Mouse (Mus musculus) natural killer cell, adult 2 months (primary cell): ENCODE data around the gene Cwc25.

ENCODE experiments used
- DNase-seq, 2 experiments: peaks; one replicate each; pipeline ENCODE4 v3.0.0; 2022; ENCODE audit warnings: low spot score in 2 of 2

The Cwc25 gene

DNA sequence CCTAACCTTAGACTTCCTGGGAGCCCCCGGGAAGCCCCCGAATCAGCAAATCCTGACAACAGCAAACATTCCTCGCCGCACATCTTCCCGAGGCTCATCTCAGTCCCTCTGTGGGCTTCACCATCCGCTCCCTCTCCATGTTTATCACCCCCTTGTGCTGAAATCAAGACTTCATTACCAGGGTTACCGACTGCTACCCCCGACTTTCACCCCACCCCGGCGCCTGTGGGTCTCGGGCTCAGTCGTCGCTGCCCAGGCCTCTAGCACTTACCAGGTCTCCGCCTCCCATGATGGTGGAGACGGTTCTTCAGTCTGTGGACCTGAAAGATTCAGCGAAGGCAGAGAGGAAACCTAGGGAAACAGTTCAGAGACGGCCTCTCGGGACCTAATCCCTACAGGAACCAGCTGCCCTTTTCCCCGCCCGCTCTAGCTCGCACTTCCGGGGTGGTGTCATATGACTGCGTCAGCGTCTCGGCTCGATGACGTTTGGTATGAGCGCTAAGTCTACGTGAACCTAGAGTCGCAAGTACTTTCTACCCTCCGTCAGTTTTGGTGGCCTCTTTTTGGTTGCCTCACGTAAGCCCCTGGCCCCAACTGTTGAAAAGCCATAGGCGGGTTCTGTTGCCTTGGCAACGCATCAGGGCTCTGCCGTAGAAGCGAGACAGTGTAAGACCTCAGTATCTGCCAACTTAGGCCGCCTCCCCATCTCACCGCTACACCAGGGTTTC lies at the start of gene Cwc25:
Gene Cwc25, minus strand, starts transcription at position 403 of the 728 bp plus-strand sequence.
- DNase-seq = peak; percentile 93 to 94

DNA sequence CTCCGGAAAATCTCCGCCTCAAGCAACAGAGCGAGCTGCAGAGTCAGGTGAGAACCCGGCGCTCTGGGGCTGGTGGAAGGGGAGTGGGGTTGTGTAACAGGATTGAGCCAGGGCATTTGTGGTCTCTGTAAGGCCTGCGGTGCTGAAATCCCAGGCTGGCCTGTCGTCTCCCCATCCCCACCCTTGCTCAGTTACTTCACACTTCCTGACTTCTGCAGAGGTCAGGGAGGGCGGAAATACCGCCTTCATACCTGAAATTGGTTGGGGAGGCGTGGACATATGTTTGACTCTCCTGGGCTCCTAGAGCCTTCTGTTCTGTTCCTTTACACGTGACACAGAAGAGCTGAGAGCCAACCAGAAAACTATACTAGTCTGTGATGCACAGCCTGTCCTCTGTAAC lies 49.4 kb upstream of the Cwc25 start:
- DNase-seq = no peak

DNA sequence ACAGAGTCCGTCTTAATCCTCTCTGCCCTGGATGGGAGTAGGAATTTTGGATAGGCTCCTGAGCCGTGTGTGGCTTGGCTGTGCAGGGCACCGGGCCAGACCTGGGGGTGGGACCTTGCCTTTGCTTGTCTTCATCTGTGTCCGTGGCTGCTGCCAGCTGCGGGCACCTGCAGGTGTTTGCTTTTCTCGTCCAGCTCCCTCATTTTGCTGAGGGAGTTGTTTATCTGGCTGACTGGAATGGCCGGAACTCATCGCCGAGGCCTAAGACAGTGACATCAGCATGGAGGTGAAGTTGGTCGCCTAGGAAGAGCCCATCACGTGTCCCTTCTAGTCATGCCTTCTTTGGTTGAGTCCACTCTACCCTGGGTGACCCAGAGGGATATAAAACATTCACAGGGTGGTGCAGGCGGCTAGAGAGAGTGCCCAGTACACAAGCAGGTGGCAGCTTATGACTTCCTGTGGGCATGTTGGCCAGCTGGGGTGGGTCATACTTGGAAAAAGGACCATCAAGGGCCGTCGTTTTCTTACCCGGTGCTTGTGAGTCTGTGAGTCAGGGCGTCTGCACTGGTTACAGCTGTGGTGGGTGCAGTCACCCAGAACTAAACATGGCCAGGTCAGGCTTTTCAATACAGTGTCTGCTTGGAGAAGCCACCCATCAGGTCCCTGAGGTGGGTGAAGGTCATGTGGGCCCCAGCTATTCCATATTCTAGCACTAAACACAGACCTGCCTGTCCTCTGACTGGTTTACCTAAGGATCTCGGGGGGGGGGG lies 47.6 kb upstream of the Cwc25 start:
- DNase-seq = peak in 1 of 2 experiments; percentile 30

DNA sequence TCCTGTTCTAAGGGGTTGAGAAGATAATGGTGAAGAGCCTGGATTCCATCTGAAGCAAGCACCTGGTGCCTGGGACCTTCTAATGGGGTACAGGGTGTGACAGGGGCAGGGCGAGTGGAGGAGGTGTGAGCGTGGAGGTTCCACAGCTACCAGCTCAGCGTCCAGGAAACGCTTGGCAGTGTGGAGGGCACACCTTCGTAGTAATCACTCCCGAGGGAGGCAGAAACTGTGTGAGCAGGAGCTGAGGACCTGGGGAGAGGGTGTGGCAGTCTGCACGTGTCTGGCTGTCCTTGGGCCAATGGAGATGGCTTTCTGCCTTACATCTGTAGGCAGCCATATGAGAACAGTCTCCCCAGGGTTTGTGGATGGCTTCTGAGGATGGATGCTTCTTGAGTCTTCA lies 46.7 kb upstream of the Cwc25 start:
- DNase-seq = no peak

DNA sequence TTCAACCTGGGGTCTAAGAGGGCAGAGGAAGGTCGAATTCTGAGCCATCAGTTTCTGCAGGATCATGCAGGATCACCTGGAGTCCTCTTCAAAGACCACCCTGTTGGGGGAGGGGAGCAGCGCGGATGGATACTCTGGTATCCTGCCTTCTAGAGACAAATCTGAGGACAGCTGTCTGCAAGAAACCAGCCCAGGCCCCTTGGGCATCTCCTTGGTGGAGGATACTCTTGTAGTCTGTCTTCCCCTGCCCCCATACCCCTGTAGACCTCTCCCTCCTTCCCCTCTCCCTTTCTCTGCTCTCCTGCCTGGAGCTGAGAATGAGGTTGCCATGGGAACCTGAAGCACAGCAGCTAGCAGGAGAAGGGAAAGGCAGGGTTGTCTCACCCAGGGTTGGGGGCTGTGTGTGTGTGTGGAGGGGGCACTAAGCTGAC lies 46.1 kb upstream of the Cwc25 start:
- no peak for DNase-seq

DNA sequence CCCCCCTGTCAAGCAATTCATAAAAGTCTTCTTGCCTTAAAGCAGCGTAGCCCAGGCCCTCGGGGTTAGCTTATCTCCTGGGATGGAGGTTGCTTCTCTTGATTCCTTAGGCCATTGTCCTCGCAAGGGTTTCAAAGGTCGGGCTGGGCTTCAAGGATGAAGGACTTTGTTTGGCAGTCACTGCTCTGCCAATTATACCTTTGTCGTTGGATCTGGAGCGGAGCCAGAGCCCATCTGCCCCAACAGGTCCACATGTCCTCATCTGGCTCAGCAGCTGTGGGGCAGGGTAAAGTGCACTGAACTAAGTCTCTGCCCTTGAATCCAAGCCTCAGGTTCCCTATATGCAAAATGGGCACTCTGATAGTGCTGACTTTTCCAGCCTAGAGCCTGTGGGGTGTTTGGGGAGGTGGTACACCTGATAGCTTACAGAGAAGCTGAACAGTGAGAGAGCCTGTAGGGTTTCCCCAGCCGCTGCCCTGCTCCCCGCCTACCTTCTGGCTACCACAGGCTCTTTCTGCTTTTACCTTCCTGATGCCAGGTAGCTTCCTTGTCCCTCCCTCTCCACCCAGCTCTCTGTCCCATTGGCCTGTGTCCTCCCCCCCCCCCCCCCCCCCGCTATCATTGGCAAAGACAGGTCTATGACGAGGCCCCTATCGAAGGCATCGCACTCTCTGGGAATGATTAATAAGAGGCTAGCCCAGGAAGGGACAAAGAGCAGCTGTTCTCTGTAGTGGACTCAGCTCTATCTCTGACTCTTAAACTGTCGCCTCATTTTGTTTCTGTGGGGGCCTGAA lies 45.4 kb upstream of the Cwc25 start:
- no peak for DNase-seq

DNA sequence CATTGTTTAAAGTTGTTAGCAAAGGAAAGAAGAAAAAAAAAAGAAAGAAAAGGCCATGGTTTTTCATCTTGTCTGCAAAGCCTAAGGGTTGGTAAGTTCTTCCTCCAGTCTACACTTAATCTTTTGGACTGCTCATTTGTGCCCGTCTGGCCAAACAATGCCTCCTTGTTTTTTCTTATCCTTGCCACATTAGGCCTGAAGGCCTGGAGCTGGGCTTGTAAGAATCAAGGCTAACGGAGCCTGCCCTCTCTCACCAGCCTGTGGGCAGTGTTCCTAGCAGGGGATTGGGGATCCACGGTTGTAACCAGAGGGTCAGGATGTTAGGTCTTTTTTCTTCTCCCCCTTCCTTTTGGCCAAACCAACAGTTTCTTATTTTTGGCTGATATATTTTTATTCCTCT lies 44.6 kb upstream of the Cwc25 start:
- DNase-seq = no peak

DNA sequence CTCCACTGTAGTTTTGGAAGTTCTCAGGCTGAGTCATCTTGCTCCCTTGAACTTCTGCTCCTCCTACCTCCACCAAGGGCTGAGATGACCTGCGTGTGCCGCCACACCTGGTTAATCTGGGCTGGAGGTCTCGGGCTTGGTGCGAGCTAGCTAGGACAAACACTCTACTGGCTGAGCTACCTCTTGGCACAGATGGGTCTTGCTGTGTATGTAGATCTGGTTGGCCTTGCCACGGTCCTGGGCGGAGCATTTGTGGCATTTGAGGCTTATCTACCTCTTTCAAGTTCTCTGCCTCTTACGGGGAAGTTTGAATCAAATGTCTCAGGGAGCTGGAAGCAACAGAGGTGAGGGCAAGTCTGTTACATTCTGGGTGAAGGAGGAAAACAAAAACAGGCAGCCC lies 44.0 kb upstream of the Cwc25 start:
- DNase-seq = no peak

DNA sequence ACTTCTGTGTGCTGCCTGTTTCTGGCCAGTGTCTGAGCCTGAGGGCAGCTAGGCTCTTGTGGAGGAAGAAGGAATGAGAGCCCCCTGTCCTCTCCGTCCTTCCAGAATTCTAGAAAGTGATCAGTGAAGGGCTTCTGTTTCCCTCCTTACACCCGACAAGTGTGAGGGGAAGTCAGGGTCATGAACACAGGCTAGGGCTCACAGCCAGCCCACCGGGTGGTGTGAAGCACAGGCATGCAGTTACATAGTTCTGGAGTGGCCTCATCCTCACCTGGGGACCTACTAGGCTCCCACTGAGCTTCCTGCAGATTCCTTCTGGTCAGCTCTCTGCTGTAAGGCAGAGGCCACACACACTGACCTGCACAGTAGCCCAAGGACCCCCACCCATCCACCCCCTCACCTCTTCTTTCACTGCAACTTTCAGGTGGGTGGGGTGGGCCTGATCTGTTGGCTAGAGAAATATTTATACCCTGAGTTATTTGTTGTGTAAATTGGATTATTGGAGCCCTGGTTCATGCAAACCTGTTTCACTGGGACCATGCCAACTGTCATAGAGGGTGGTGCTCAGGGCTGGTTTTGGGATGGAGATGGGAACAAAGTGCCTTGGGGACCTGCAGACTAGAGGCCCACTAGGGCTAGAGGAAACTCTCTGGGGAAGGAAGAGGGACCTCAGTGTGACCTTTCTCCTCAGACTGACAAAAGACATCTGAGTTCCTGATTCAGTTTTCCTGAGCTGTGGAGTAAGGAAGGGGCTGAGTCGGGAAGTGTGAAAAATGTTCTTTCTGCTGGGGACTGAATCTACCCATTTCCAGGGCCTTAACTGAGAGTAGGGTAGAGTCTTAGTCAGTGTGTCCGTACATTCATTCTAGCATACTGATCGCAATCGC lies 43.1 kb upstream of the Cwc25 start:
- DNase-seq = no peak

DNA sequence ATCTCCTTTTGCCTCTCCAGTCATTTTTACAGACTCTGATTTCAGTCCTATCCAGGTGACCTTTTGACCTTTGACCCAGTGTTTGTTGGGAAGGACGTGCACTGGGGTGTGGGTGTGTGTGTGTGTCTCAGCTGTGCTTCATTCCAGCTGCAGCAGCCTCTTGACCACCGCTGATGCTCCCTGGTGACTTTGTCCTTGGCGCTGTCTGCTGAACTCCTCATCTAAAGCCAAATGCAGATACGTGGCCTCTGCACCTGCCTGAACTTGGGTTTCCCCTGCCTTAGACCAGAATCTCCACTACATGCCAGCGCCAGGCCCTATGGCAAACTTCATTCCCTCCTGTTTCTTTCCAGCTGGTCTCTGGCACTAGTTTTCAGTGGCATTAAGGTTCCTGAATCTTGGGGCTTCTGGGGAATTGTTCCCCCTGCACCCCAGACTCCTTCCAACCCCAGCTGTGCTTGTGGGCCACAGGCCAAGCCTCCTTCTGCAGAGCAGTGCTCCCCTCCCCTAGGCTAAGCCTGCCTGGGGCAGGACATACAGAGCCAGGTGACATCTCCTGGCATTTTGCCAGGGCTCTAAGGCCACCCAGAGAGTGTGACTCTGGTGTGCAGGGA lies 42.4 kb upstream of the Cwc25 start:
- DNase-seq = no peak

DNA sequence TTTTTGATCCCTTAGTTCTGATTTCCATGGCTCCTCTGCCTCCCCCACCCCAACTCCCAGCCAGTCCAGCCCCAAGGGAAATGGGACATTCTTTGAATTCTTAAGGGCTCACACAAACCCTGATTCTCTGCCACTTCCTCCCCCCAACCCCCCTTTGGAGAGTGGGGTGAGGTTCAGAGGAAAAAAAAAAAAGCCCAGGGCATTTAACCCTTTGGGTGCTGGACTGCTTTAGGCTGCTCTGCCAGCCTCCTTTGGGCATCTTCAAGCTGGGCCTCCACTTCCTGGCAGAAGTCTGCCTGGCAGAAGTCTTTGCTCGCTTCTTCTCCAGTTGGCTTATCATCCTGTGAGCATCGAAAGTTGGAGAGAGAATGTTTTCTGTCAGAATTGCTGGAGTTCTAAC lies 41.7 kb upstream of the Cwc25 start:
- DNase-seq = no peak

DNA sequence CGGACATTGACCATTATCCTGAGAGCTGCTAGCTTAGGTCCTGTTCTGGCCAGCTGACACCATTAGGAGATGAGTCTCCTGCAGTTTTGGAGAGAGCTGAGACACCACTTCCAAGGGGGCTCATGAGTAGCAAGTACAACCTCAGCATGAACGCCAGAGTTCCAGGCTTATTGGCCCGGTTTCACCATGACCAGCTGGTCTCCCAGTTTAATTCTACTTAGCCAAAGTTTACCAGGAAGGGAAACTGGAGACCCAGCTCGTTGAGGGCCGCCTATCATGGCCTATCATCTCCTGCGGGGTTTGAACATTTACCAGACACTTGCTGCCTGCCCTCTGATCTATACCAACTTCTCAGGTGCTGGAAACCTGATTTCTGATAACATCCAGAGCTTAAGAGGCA lies 41.3 kb upstream of the Cwc25 start:
- DNase-seq = no peak

DNA sequence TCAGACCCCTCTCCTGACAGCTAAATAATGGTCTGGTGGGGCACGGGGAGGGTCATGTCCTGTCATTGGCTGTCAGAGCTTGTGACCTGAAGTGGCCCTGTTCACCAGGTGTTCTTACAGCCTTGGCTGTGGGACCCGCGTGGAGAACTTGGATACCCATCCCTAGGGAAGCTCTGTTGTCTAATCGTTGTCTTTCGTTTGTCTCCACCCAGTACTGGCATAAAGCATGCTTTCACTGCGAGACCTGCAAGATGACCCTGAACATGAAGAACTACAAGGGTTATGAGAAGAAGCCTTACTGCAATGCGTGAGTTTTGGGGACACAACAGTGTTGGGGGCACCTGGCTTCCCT lies 40.2 kb upstream of the Cwc25 start:
- DNase-seq = no peak

DNA sequence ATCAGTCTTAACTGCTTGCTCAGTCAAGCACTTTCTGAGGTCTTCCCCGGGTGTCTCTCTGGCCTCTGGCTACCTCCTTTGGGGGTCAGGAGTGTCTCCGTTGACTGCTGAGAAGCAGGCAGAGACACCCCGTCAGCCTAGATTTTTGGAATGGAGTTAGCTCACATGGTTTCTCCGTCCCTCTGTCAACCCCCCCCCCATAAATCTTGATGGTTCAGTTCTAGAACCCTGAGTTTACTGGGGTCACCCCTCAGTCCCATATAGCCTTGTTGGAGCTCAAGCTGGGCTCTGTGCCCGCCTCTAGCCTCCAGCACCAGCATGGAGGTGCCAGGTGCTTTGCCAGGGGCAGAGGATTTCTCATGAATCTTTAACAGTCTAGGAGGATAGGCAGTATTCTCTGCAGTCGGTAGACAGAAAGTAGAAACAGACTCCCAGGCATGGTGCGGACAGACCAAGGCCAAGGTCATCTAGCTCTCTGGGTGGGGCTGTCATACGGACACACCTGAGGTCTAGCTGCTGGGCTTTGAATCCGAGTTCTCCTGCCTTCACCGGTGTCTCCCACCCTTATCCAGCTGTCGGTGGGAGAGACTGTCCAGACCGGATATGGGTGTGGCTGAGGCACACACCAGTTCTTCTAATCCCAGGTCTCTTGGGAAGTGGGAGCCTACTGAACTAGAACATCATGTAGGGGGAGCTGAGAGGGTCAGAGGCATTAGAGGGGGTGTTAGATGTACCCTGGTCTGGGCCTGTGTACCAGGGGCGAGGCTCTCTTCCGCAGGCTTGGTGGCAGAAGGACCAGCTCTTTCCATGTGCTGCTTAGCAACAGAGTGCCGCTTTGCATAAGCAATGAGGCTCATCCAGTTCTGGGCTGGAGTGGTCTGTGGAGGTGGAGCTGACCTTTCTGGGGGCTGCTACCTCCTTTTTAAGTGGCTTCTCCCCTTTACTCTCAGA lies 39.6 kb upstream of the Cwc25 start:
- no peak for DNase-seq

DNA sequence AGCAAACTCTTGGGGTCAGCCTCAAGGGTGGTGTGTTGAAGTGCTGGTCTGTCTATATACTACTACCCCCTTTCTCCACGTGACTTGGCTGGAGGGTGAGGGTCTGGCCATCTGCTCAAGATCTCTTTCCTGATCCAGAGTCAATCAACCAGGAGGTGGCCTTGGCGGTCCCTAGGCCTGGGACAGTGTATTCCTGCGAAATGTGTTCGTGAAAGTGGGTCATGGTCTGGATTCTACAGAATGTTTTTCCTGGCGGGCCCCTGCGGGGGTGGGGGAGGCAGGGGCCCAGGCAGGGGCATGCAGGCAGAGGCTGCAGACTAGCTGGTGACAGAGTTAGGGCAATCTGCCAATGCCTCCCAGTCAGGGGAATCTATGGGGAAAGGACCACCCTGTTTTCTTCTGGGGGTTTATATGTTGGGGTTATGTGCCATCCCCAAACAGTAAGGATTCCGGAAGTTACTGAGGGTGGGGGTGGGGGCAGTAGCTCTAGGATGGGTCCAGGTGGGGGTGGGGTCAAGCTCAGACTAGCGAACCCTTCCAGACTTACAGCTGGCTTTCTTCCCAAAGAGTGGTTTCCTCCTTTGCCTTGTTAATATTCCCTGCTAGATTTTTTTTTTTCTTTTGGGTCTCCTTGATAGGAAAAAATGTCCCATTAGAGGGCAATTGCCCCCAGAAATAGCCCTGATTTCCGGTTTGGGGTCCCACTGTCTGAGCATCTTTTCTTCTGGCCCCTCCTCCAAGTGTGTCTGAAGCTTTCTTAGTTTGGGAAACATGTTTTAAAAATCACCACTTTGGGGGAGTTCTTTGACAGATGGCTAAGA lies 38.7 kb upstream of the Cwc25 start:
- no peak for DNase-seq

DNA sequence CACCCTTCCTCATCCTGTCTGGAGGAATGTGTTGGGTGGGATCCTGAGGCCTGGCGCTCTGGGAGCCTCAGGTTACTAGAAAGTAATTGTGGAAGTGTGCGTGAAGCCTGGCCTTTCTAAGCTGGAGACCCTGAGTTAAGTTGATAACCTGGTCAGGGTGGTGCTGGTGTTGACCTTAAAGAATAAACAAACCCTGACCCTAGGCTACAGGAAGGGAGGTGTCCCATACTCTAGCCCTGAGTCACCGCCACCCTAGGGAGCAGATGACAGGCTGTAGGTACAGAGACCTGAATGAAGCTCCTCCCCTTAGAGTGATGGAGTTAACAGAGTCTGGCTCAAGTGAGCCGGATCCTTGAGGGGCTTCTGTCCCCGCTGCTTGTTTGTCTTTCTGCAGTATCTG lies 37.5 kb upstream of the Cwc25 start:
- DNase-seq = no peak

DNA sequence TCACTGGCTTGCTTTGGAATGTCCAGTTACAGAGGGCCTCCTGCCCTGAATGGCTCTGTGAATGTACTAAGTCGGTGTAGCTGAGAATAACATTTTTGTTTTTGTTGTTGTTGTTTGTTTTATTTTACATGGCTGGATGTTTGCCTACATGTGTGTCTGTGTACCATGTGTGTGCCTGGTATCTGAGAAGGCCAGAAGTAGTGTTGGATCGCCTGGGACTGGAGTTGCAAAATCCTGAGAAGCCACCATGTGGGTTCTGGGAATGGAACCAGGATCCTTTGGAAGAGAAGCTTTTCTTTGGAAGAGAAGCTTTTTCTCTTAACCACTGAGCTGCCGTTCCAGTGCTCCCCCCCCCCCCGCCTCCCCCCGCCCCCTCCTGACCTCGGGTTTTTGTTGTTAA lies 36.1 kb upstream of the Cwc25 start:
- no peak for DNase-seq

DNA sequence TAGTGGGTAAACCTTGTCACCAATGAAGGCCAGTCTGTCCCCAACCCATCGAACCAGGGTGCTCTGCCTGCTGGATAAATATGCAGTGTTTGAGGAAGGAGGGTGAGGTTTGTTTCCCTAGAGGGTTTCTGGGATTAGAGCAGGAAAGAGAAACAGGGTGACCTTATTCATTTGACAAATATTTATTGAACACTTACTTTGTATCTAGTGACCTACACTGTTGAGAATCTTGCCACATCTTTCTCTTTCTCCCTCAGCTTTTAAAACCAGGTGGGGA lies 35.8 kb upstream of the Cwc25 start:
- no peak for DNase-seq

DNA sequence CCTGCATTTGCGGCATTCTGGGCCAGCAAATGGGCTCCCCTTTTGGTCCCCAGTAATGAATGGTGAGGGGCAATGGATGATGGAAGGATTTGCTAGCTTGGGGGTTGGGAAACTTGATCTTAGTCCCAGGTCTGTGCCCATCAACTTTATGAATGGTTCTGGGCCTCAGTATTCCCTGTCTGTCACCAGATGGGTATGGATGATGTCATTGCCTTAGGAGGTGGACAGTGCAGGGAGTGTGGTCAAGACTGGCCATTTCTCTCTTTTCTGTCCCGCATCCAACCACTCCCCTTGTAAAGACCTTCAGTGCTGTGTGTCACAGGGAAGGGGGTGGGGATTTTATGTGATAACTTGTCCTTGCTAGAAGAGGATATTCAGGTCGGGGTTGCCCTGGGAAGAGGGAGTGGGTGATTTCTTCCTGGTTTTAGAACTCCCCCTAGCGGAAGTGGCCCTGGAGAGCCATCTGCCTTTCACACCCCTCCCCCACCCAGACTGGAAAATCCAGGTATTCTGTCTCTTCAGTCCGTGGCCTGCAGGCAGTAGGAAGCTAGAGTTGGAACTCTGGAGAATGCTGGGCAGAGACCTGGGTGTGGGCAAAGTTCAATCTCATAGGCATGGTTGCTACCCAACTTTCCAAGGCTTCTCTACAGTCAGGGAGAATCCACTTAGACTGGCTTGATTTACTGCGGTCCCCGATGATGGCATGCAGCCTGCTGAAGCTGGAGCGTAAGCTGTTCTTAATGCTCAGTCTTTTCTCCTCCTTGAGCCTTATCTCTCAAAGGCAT lies 35.2 kb upstream of the Cwc25 start:
- no peak for DNase-seq
